Mouse (Mus musculus) heart, embryonic 11.5 days (tissue): ENCODE measurements around the gene Olfr150. TPM values are rescaled to one million over a fixed set of nuclear protein-coding genes. Genes with fewer than 3 reads are reported as not detected.
A peak's percentile ranks its signal among the peaks of the same experiment; 100 is the strongest.
"Not testable (repeated sequence)": the region's sequence is repeated elsewhere in the genome, so short reads cannot be mapped to it uniquely, and the experiment has no call there.

Experiments used
- ATAC-seq: fragments of 200-750 bp; cut with Nextera tagmentation; replicated peaks from 2 replicates; pipeline ENCODE4 v1.8.0; 2017; ENCODE audit warnings: moderate library complexity; ENCODE audit not compliant: insufficient number of reproducible peaks, low FRiP score, low TSS enrichment
- H3K27ac ChIP-seq: fragments of 300-500 bp; sonication (generic); 2 replicates; pipeline ENCODE4 v1.5.1; 2014; ENCODE audit warnings: mild to moderate bottlenecking, low read depth, low read length
- H3K27me3 ChIP-seq: fragments of 300-500 bp; sonication (generic); 2 replicates; pipeline ENCODE4 v1.6.1; 2014; ENCODE audit warnings: mild to moderate bottlenecking, low read length, mixed read lengths; ENCODE audit not compliant: control insufficient read depth, insufficient read depth
- H3K36me3 ChIP-seq: fragments of 300-500 bp; sonication (generic); 2 replicates; pipeline ENCODE4 v1.6.1; 2014; ENCODE audit warnings: mild to moderate bottlenecking, low read length, moderate library complexity, mixed read lengths; ENCODE audit not compliant: control insufficient read depth, insufficient read depth
- H3K4me1 ChIP-seq: fragments of 300-500 bp; sonication (generic); 2 replicates; pipeline ENCODE4 v1.6.1; 2014; ENCODE audit warnings: low read length; ENCODE audit not compliant: control insufficient read depth, insufficient read depth
- H3K4me2 ChIP-seq: fragments of 300-500 bp; sonication (generic); 2 replicates; pipeline ENCODE4 v1.6.1; 2014; ENCODE audit warnings: mild to moderate bottlenecking, moderate library complexity
- H3K4me3 ChIP-seq: fragments of 300-500 bp; sonication (generic); 2 replicates; pipeline ENCODE4 v1.5.1; 2014; ENCODE audit warnings: low read depth, low read length
- H3K9ac ChIP-seq: fragments of 300-500 bp; sonication (generic); 2 replicates; pipeline ENCODE4 v1.6.1; 2014; ENCODE audit warnings: mild to moderate bottlenecking, low read depth, low read length, moderate library complexity
- H3K9me3 ChIP-seq: fragments of 300-500 bp; sonication (generic); replicated peaks from 2 replicates; pipeline ENCODE4 v1.6.1; 2016; ENCODE audit warnings: low read length; ENCODE audit not compliant: control insufficient read depth
- WGBS: fragments of 180-500 bp; shearing (Covaris S2); extraction: QIAGEN DNeasy Blood & Tissue Kit; methylation state at CpG from one replicate; pipeline ENCODE4 v1.1.7; 2014; ENCODE audit not compliant: insufficient replicate concordance; 5-methylcytosine and 5-hydroxymethylcytosine counted together
- polyA plus RNA-seq: library from polyadenylated mRNA; unstranded; fragments of >200 nt; fragmentation: Nextera tagmentation; extraction: Ambion mirVana; gene quantifications from 2 replicates; pipeline ENCODE4 v1.2.1, GENCODE M21; 2014

Gene Olfr150
- polyA plus RNA-seq: not detected in 2 replicates

- no peaks in the 10 kb centered on the region for H3K4me1 ChIP-seq
- H3K27ac ChIP-seq: no peak within 1 kb of the TSS
- no peak within 1 kb of the TSS for H3K4me3 ChIP-seq
- H3K9me3 ChIP-seq: no peaks in the 10 kb centered on the region
- no peak within 1 kb of the TSS for H3K9ac ChIP-seq
- no peak for ATAC-seq
- H3K4me2 ChIP-seq: no peak within 1 kb of the TSS
- H3K36me3 ChIP-seq: no peaks in the 10 kb centered on the region
- no peaks in the 10 kb centered on the region for H3K27me3 ChIP-seq
Measured at GRCm38 (mm10) chr9:39730678-39731077, at the start of gene Olfr150. Gene Olfr150, plus strand, starts transcription at chr9:39730978.

- WGBS: 83% methylated on average over 7 of the region's 8 CpGs
- H3K4me1 ChIP-seq, ATAC-seq, H3K4me2 ChIP-seq, H3K27me3 ChIP-seq, H3K4me3 ChIP-seq, H3K9ac ChIP-seq, H3K36me3 ChIP-seq, H3K27ac ChIP-seq, H3K9me3 ChIP-seq: not testable (repeated sequence)
Measured at GRCm38 (mm10) chr9:39701123-39701522, 29.7 kb upstream of the Olfr150 start.

GRCm38 (mm10) chr9:39707017-39707416 is 23.8 kb upstream of the Olfr150 start, which contains the start of gene Olfr149:
Gene Olfr149, minus strand, starts transcription at chr9:39707117.
- H3K9ac ChIP-seq: no peak within 1 kb of the TSS
- no peaks in the 10 kb centered on the region for H3K36me3 ChIP-seq
- H3K9me3 ChIP-seq: no peaks in the 10 kb centered on the region
- no peaks in the 10 kb centered on the region for H3K27me3 ChIP-seq
- H3K4me3 ChIP-seq: no peak within 1 kb of the TSS
- no peaks in the 10 kb centered on the region for H3K4me1 ChIP-seq
- no peak within 1 kb of the TSS for H3K4me2 ChIP-seq
- H3K27ac ChIP-seq: no peak within 1 kb of the TSS
- ATAC-seq: no peak

GRCm38 (mm10) chr9:39708958-39709357 is 21.8 kb upstream of the Olfr150 start:
- Histone ChIP-seq H3K9me3 (no peaks in the 10 kb centered on the region), H3K9ac (no peak overlapping the region), H3K4me3 (no peak overlapping the region), H3K4me2 (no peak overlapping the region), H3K4me1 (no peaks in the 10 kb centered on the region), H3K27ac (no peak overlapping the region), H3K27me3 (no peaks in the 10 kb centered on the region), H3K36me3 (no peaks in the 10 kb centered on the region)
- 62% methylated on average over 3 of the region's 3 CpGs for whole genome bisulfite sequencing
- 0 out of 2 replicates have a peak, but pooled peaks have one; percentile 42 for ATAC-seq

GRCm38 (mm10) chr9:39711053-39711452 is 19.7 kb upstream of the Olfr150 start, which contains the start of gene Olfr965:
Gene Olfr965, plus strand, starts transcription at chr9:39711353.
- ATAC-seq: no peak
- Histone ChIP-seq H3K4me2 (no peak within 1 kb of the TSS), H3K9me3 (no peaks in the 10 kb centered on the region), H3K36me3 (no peaks in the 10 kb centered on the region), H3K4me3 (no peak within 1 kb of the TSS), H3K9ac (no peak within 1 kb of the TSS), H3K27ac (no peak within 1 kb of the TSS), H3K4me1 (no peaks in the 10 kb centered on the region), H3K27me3 (no peaks in the 10 kb centered on the region)

- Histone ChIP-seq H3K9ac (no peak overlapping the region), H3K9me3 (no peaks in the 10 kb centered on the region), H3K4me2 (no peak overlapping the region), H3K27ac (no peak overlapping the region), H3K36me3 (no peaks in the 10 kb centered on the region), H3K4me1 (no peaks in the 10 kb centered on the region), H3K4me3 (no peak overlapping the region), H3K27me3 (no peaks in the 10 kb centered on the region)
- no peak for ATAC-seq
- 85% methylated on average over 1 of the region's 1 CpGs for WGBS
Measured at GRCm38 (mm10) chr9:39740741-39741140, 10.0 kb downstream of the Olfr150 start.

GRCm38 (mm10) chr9:39745949-39746348 is 15.2 kb downstream of the Olfr150 start, which contains the start of gene Olfr967:
Gene Olfr967, plus strand, starts transcription at chr9:39746249.
- Histone ChIP-seq H3K27me3 (no peaks in the 10 kb centered on the region), H3K4me1 (no peaks in the 10 kb centered on the region), H3K9ac (no peak within 1 kb of the TSS), H3K27ac (no peak within 1 kb of the TSS), H3K4me3 (no peak within 1 kb of the TSS), H3K9me3 (no peaks in the 10 kb centered on the region), H3K36me3 (no peaks in the 10 kb centered on the region), H3K4me2 (no peak within 1 kb of the TSS)
- ATAC-seq: no peak

GRCm38 (mm10) chr9:39746428-39746827 is 15.7 kb downstream of the Olfr150 start:
- no peak overlapping the region for H3K9ac ChIP-seq
- no peak overlapping the region for H3K27ac ChIP-seq
- no peaks in the 10 kb centered on the region for H3K4me1 ChIP-seq
- H3K9me3 ChIP-seq: no peaks in the 10 kb centered on the region
- H3K36me3 ChIP-seq: no peaks in the 10 kb centered on the region
- 67% methylated on average over 1 of the region's 1 CpGs for WGBS
- ATAC-seq: no peak
- H3K27me3 ChIP-seq: no peaks in the 10 kb centered on the region
- H3K4me3 ChIP-seq: no peak overlapping the region
- H3K4me2 ChIP-seq: no peak overlapping the region

- no peaks in the 10 kb centered on the region for H3K9me3 ChIP-seq
- 66% methylated on average over 1 of the region's 1 CpGs for WGBS
- no peaks in the 10 kb centered on the region for H3K27me3 ChIP-seq
- H3K4me3 ChIP-seq: no peak within 1 kb of the TSS
- no peak within 1 kb of the TSS for H3K27ac ChIP-seq
- ATAC-seq: no peak
- H3K4me1 ChIP-seq: no peaks in the 10 kb centered on the region
- H3K4me2 ChIP-seq: no peak within 1 kb of the TSS
- H3K9ac ChIP-seq: no peak within 1 kb of the TSS
- H3K36me3 ChIP-seq: no peaks in the 10 kb centered on the region
Measured at GRCm38 (mm10) chr9:39783153-39783552, 52.4 kb downstream of the Olfr150 start, which contains the start of gene Olfr968. Gene Olfr968, minus strand, starts transcription at chr9:39783253.
